Mouse (Mus musculus) MEL (cell line): ENCODE measurements at regions not wholly inside any gene's neighbourhood (a gene's known extent, or its start where the extent isn't known, plus 50 kb on each side); places are given as distances from the start of the nearest gene placed in this dataset.

Experiments used
- BHLHE40 ChIP-seq: IDR thresholded peaks from 2 replicates; pipeline ENCODE4 v1.6.1; 2012; ENCODE audit warnings: low read depth, mild to moderate bottlenecking, inconsistent platforms, low read length, improper control_type of control experiment, borderline replicate concordance
- CTCF ChIP-seq, 3 experiments: IDR thresholded peaks in 2 of 3; conservative IDR thresholded peaks in 1 of 3; 2 replicates each; pipeline ENCODE4 v1.5.1; 2011 to 2012; ENCODE audit warnings: low read length in 3 of 3, low read depth in 2 of 3, mild to moderate bottlenecking in 2 of 3, improper control_type of control experiment in 1 of 3, inconsistent platforms in 1 of 3, mixed read lengths in 1 of 3, moderate library complexity in 1 of 3; ENCODE audit not compliant: control insufficient read depth in 1 of 3, insufficient read depth in 1 of 3, poor library complexity in 1 of 3, severe bottlenecking in 1 of 3
- GATA1 ChIP-seq: IDR thresholded peaks from 2 replicates; pipeline ENCODE4 v1.6.1; 2011; ENCODE audit warnings: low read depth, low read length, improper control_type of control experiment
- HCFC1 ChIP-seq: IDR thresholded peaks from 2 replicates; pipeline ENCODE4 v1.6.1; 2012; ENCODE audit warnings: low read depth, mild to moderate bottlenecking, inconsistent platforms, low read length, improper control_type of control experiment, moderate library complexity
- MYB ChIP-seq: IDR thresholded peaks from 2 replicates; pipeline ENCODE4 v1.6.1; 2011; ENCODE audit warnings: mild to moderate bottlenecking, low read depth, low read length, improper control_type of control experiment
- POLR2A ChIP-seq, 2 experiments: IDR thresholded peaks; 2 replicates each; pipeline ENCODE4 v1.6.1; 2011 to 2012; ENCODE audit warnings: low read length in 2 of 2, mild to moderate bottlenecking in 2 of 2, control low read depth in 1 of 2, improper control_type of control experiment in 1 of 2, low read depth in 1 of 2, moderate library complexity in 1 of 2; ENCODE audit not compliant: control insufficient read depth in 1 of 2, insufficient read depth in 1 of 2, poor library complexity in 1 of 2
- RAD21 ChIP-seq: IDR thresholded peaks from 2 replicates; pipeline ENCODE4 v1.6.1; 2011; ENCODE audit warnings: mild to moderate bottlenecking, low read depth, low read length, improper control_type of control experiment
- SMC3 ChIP-seq: IDR thresholded peaks from 2 replicates; pipeline ENCODE4 v1.6.1; 2011; ENCODE audit warnings: low read depth, low read length, improper control_type of control experiment
- TAL1 ChIP-seq: IDR thresholded peaks from 2 replicates; pipeline ENCODE4 v1.6.1; 2012; ENCODE audit warnings: mild to moderate bottlenecking, inconsistent platforms, low read length, moderate library complexity, mixed read lengths
- TCF12 ChIP-seq: IDR thresholded peaks from 2 replicates; pipeline ENCODE4 v1.6.1; 2014; ENCODE audit warnings: low read depth, mild to moderate bottlenecking, inconsistent platforms, low read length, improper control_type of control experiment, moderate library complexity
- UBTF ChIP-seq: IDR thresholded peaks from 2 replicates; pipeline ENCODE4 v1.6.1; 2012; ENCODE audit warnings: low read depth, mild to moderate bottlenecking, inconsistent platforms, low read length, improper control_type of control experiment, moderate library complexity, borderline replicate concordance; ENCODE audit not compliant: insufficient read depth
- USF2 ChIP-seq, 2 experiments: IDR thresholded peaks; 2 replicates each; pipeline ENCODE4 v1.6.1; 2011 to 2012; ENCODE audit warnings: improper control_type of control experiment in 2 of 2, low read length in 2 of 2, borderline replicate concordance in 1 of 2, inconsistent platforms in 1 of 2, low read depth in 1 of 2, mild to moderate bottlenecking in 1 of 2; ENCODE audit not compliant: insufficient read depth in 1 of 2
- ZNF384 ChIP-seq: IDR thresholded peaks from 2 replicates; pipeline ENCODE4 v1.6.1; 2012; ENCODE audit warnings: low read depth, mild to moderate bottlenecking, inconsistent platforms, low read length, improper control_type of control experiment

DNA sequence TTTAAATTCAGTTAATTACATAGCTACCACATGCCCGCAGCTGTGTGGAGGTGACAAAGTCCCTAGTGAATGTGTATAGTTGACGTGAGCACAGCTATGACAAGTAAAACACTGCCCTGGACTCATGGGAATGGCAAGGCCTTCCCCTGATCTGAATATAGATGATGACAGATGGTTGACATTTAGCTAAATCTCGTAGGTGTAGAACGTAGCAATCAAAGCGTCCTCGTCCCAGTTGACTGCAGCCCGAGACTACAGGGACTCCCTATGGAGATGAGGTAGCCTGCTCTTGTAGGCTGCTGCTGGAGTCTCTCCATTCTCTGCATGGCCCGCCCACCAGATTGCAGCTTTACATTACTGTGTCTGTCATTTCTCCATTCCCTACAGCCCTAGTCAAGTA is 107.0 kb upstream of the Slc1a3 start:
- TF ChIP-seq POLR2A (IDR thresholded peaks at IDR 0.05; ENCODE audit: control insufficient read depth in 1 of 2, insufficient read depth in 1 of 2, low read depth in 1 of 2, low read length in 2 of 2, poor library complexity in 1 of 2) (no peak), UBTF (no peak), SMC3 (no peak), TAL1 (no peak), TCF12 (no peak), BHLHE40 (no peak), CTCF (IDR thresholded peaks at IDR 0.05 in 2 of 3, conservative IDR thresholded peaks at IDR 0.05 in 1 of 3; ENCODE audit: control insufficient read depth in 1 of 3, insufficient read depth in 1 of 3, low read depth in 2 of 3, low read length in 3 of 3, poor library complexity in 1 of 3, severe bottlenecking in 1 of 3) (no peak), ZNF384 (no peak), GATA1 (no peak), MYB (no peak), RAD21 (no peak), HCFC1 (no peak), USF2 (IDR thresholded peaks at IDR 0.05; ENCODE audit: borderline replicate concordance in 1 of 2, insufficient read depth in 1 of 2, low read depth in 1 of 2, low read length in 2 of 2) (no peak)
